Mouse (Mus musculus): Measurements from ENCODE around the gene Car5a. TPM values are rescaled to one million over a fixed set of nuclear protein-coding genes. Genes with fewer than 3 reads are reported as not detected.

The Car5a gene
- total and polyA plus RNA-seq, 3 experiments: 0.08 TPM; not detected in 2

DNA sequence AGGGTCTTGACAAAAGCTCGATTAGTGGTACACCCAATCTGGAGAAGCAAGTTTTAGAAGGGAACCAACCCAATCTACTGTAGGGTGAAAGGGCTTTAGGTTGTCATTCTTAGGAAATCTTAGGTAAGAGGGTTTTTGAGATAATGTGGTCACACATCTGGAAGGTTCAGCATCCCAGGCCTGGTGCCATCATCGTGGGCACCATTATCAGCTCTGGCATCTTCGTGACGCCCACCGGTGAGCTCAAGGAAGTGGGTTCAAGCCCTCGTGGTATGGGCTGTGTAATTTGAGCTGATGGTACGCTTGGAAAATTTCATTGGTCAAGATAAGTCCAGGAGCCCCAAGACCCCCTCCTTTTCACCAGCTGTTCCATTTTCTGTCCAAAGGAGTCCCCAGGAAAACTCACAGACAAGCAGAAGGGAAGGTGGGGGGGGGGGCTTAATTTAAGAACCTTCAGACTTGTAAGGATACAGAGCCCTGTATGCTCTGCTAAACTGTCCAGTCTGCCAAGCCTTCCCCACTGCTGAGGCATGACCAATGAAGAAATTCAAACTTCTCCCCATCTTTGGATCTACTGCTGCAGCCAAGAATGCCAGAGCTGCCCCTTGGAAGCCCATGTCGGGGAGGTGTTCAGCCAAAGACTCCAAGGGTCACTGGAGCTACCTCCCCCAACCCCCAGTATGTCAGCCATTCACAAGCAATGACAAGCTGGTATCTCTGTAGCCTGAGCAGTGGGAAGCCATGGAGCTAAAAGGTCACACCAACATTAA is 36.1 kb downstream of the Car5a start (continued):
- 0 out of 2 replicates have a peak, but pooled peaks have one; percentile 89 for TF ChIP-seq CHD1 (IDR thresholded peaks at IDR 0.05; ENCODE audit: low read depth, low read length)
- TF ChIP-seq POLR2A (IDR thresholded peaks at IDR 0.05; ENCODE audit: control insufficient read depth in 1 of 2, insufficient read depth in 1 of 2, low read depth in 1 of 2, low read length in 2 of 2, poor library complexity in 1 of 2): no peak
- TF ChIP-seq POLR2AphosphoS5 (IDR thresholded peaks at IDR 0.05; ENCODE audit: borderline replicate concordance, low read depth, low read length): no peak
- TF ChIP-seq MAX (IDR thresholded peaks at IDR 0.05; ENCODE audit: low read length): no peak; the same call in 1 of the 2 replicates
- no peak for TF ChIP-seq TCF12 (IDR thresholded peaks at IDR 0.05; ENCODE audit: low read depth, low read length)
- TF ChIP-seq MYC (IDR thresholded peaks at IDR 0.05; ENCODE audit: low read depth, low read length): no peak; the same call in 1 of the 2 replicates
- no peak for TF ChIP-seq MEF2A (IDR thresholded peaks at IDR 0.05; ENCODE audit: extremely low read depth, insufficient replicate concordance, low read depth, low read length, poor library complexity, severe bottlenecking)
- TF ChIP-seq GATA1 (IDR thresholded peaks at IDR 0.05; ENCODE audit: low read depth, low read length): peak; percentile 26; the same call in 1 of the 2 replicates
- TF ChIP-seq TAL1 (IDR thresholded peaks at IDR 0.05; ENCODE audit: low read length): no peak
- no peak for TF ChIP-seq TBP (IDR thresholded peaks at IDR 0.05; ENCODE audit: low read depth, low read length)
- no peak for TF ChIP-seq CHD2 (IDR thresholded peaks at IDR 0.05; ENCODE audit: low read length)
- no peak for TF ChIP-seq SMC3 (IDR thresholded peaks at IDR 0.05; ENCODE audit: low read depth, low read length)
- TF ChIP-seq EP300 (IDR thresholded peaks at IDR 0.05; ENCODE audit: low read depth in 1 of 2, low read length in 2 of 2): no peak; a peak in 1 of 4 replicates
- TF ChIP-seq HCFC1 (IDR thresholded peaks at IDR 0.05; ENCODE audit: low read depth, low read length): peak; percentile 16; the same call in 1 of the 2 replicates
- 0 out of 2 replicates have a peak, but pooled peaks have one; percentile 2 for TF ChIP-seq ZNF384 (IDR thresholded peaks at IDR 0.05; ENCODE audit: low read depth, low read length)
- no peak for TF ChIP-seq E2F4 (IDR thresholded peaks at IDR 0.05; ENCODE audit: borderline replicate concordance, low read depth, low read length)
- TF ChIP-seq ETS1 (IDR thresholded peaks at IDR 0.05; ENCODE audit: low read depth, low read length): peak; percentile 69
- TF ChIP-seq ZKSCAN1 (IDR thresholded peaks at IDR 0.05; ENCODE audit: low read depth, low read length): no peak
- no peak for TF ChIP-seq NRF1 (IDR thresholded peaks at IDR 0.05; ENCODE audit: insufficient read depth, low read depth, low read length, poor library complexity, severe bottlenecking)

DNA sequence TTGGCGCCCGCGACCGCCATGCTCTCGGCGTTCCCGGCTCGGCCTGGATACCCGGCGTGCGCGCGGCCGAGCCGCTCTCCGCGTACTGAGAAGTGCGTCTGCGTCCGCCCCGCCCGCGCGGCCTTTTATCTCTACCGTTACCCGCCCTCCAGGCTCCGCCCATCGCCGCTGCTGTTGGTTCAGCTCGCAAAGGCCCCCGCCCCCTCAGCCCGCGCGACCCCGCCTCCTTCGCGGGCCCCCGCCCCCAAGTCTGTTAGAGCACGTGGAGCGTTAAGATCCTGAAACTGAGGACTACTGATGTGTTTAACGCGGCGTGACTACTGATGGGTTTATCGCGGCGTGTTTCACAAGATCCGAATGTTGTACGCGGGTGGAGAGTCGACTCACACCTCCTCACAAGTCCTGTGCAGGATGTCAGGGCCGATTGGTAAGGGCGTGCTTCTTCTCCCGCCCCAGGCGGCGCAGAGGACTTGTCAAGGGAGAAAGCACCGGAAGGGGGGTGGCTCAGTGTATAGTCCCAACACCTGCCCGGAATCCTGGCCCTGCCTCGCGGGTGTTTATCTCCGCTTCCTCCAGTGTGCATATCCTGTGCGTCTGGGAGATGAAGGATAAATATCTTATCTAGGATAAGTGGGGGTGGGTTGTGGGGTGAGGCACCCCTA is 37.0 kb downstream of the Car5a start, which contains the start of gene Slc7a5:
TSS of gene Slc7a5 (minus strand) at position 108 of the 662 bp plus-strand sequence.
- peaks cover 8 to 30% of the 10 kb centered on the region in 2 experiments for H3K4me1 ChIP-seq (ENCODE audit: control insufficient read depth in 1 of 2, insufficient read depth in 2 of 2, low read length in 2 of 2)
- no peaks in the 10 kb centered on the region for H3K27me3 ChIP-seq (ENCODE audit: control insufficient read depth in 1 of 2, insufficient read depth in 2 of 2, low read length in 2 of 2)
- DNase-seq (ENCODE audit: low read depth, low spot score): peak; percentile 97
- peak within 1 kb of the TSS; percentile 93 for H3K9ac ChIP-seq (ENCODE audit: control insufficient read depth, low read depth, low read length, poor library complexity, severe bottlenecking)
- peak within 1 kb of the TSS; percentile 95 for H3K27ac ChIP-seq (ENCODE audit: control insufficient read depth, low read depth, low read length)
- H3K79me2 ChIP-seq (ENCODE audit: control insufficient read depth, insufficient read depth, low read length, poor library complexity): peaks cover 47% of the 10 kb centered on the region
- H3K36me3 ChIP-seq (ENCODE audit: control insufficient read depth in 1 of 2, insufficient read depth in 2 of 2, low read length in 2 of 2): peaks cover 6 to 22% of the 10 kb centered on the region in 2 experiments
- H3K4me3 ChIP-seq (ENCODE audit: control insufficient read depth in 1 of 2, insufficient read depth in 1 of 2, low read depth in 2 of 2, low read length in 2 of 2): peak within 1 kb of the TSS; percentile 93 to 96
- H3K9me3 ChIP-seq (replicated peaks; ENCODE audit: insufficient read depth, low read length): no peaks in the 10 kb centered on the region
- TF ChIP-seq ZKSCAN1 (IDR thresholded peaks at IDR 0.05; ENCODE audit: low read depth, low read length) (no peak), MAX (IDR thresholded peaks at IDR 0.05; ENCODE audit: low read length) (peak; percentile 91), TBP (IDR thresholded peaks at IDR 0.05; ENCODE audit: low read depth, low read length) (peak; percentile 93), ZMIZ1 (IDR thresholded peaks at IDR 0.05; ENCODE audit: low read depth, low read length) (peak; percentile 99), E2F4 (IDR thresholded peaks at IDR 0.05; ENCODE audit: borderline replicate concordance, low read depth, low read length) (no peak), MAZ (IDR thresholded peaks at IDR 0.05; ENCODE audit: low read depth, low read length) (peak; percentile 84), HCFC1 (IDR thresholded peaks at IDR 0.05; ENCODE audit: low read depth, low read length) (peak; percentile 47; the same call in 1 of the 2 replicates), NELFE (IDR thresholded peaks at IDR 0.05; ENCODE audit: low read depth, low read length) (peak; percentile 97), RAD21 (IDR thresholded peaks at IDR 0.05; ENCODE audit: low read depth, low read length) (no peak), JUND (IDR thresholded peaks at IDR 0.05; ENCODE audit: low read depth, low read length) (no peak), ZNF384 (IDR thresholded peaks at IDR 0.05; ENCODE audit: low read depth, low read length) (no peak), MEF2A (IDR thresholded peaks at IDR 0.05; ENCODE audit: extremely low read depth, insufficient replicate concordance, low read depth, low read length, poor library complexity, severe bottlenecking) (no peak), USF2 (IDR thresholded peaks at IDR 0.05; ENCODE audit: borderline replicate concordance in 1 of 2, insufficient read depth in 1 of 2, low read depth in 1 of 2, low read length in 2 of 2) (no peak), RCOR1 (IDR thresholded peaks at IDR 0.05; ENCODE audit: low read depth, low read length) (peak; percentile 64; the same call in 1 of the 2 replicates), ELF1 (IDR thresholded peaks at IDR 0.05; ENCODE audit: low read depth, low read length) (peak; percentile 37; the same call in 1 of the 2 replicates), SIN3A (IDR thresholded peaks at IDR 0.05; ENCODE audit: low read length) (peak; percentile 99), MYC (IDR thresholded peaks at IDR 0.05; ENCODE audit: low read depth, low read length) (peak; percentile 97), GABPA (IDR thresholded peaks at IDR 0.05; ENCODE audit: low read depth, low read length) (no peak), MYB (IDR thresholded peaks at IDR 0.05; ENCODE audit: low read depth, low read length) (no peak)
